Mouse (Mus musculus): ENCODE measurements around the gene Ube2t.

DNA sequence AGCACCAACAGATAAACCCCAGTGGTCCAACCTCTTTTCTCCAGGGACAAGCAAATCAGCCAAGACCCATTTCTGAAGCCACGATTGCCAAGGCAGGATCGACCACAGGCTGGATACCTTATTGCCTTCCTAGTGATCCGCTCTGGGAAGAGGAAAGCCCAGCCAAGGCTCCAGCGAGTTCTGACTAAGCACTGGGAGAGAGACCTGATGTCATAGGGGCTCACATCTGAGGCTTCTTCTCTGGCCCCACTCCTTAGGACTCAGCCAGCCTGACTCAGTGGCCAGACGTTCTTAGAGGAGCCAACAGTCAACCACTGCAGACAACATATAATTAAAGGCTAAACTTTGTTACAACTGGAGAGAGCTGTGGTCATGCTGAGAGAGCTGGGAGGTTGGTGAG lies 59.6 kb downstream of the Ube2t start:
- TF ChIP-seq POLR2A (IDR thresholded peaks at IDR 0.05; ENCODE audit: insufficient read depth, low read depth, low read length), result no peak
- no peak for TF ChIP-seq CTCF (IDR thresholded peaks at IDR 0.05)

All from heart, adult 2 months (tissue).